Mouse (Mus musculus) E14TG2a.4 (cell line): ENCODE measurements at regions not wholly inside any gene's neighbourhood (a gene's known extent, or its start where the extent isn't known, plus 50 kb on each side); places are given as distances from the start of the nearest gene placed in this dataset.

Source experiments
- CTCF ChIP-seq: conservative IDR thresholded peaks from 2 replicates; pipeline ENCODE4 v1.5.1; 2014; ENCODE audit warnings: low read length
- NANOG ChIP-seq: IDR thresholded peaks from 2 replicates; pipeline ENCODE4 v1.6.1; 2014; ENCODE audit warnings: borderline replicate concordance, low read length, mixed read lengths

GRCm38 (mm10) chr16:95773151-95773550, 71.3 kb downstream of the Ets2 start:
- no peak for TF ChIP-seq CTCF
- no peak for TF ChIP-seq NANOG
